Mouse (Mus musculus): ENCODE measurements around the gene Rad23a. TPM values are rescaled to one million over a fixed set of nuclear protein-coding genes. Genes with fewer than 3 reads are reported as not detected.

Gene Rad23a
- total and polyA plus RNA-seq, 3 experiments: 62.6 to 155 TPM; not detected in 1

- TF ChIP-seq USF2 (IDR thresholded peaks at IDR 0.05; ENCODE audit: borderline replicate concordance in 1 of 2, insufficient read depth in 1 of 2, low read depth in 1 of 2, low read length in 2 of 2) (0 out of 4 replicates have a peak, but pooled peaks of 1 of the 2 experiments have one; percentile 20), SMC3 (IDR thresholded peaks at IDR 0.05; ENCODE audit: low read depth, low read length) (peak; percentile 53), CHD2 (IDR thresholded peaks at IDR 0.05; ENCODE audit: low read length) (no peak), MAFK (IDR thresholded peaks at IDR 0.05; ENCODE audit: borderline replicate concordance, low read depth, low read length) (no peak), MAX (IDR thresholded peaks at IDR 0.05; ENCODE audit: low read length) (peak; percentile 76)
Measured at GRCm38 (mm10) chr8:84871376-84872308, 31.2 kb upstream of the Rad23a start, which contains the start of gene Syce2 (continued).

GRCm38 (mm10) chr8:84856864-84857441 lies 16.5 kb upstream of the Rad23a start, which contains the start of gene Farsa:
Farsa (plus strand) TSS chr8:84856989.
- H3K9me3 ChIP-seq (replicated peaks; ENCODE audit: insufficient read depth, low read length): no peaks in the 10 kb centered on the region
- peak; percentile 97 for DNase-seq (ENCODE audit: low read depth, low spot score)
- peak within 1 kb of the TSS; percentile 87 for H3K4me3 ChIP-seq (ENCODE audit: control insufficient read depth in 1 of 2, insufficient read depth in 1 of 2, low read depth in 2 of 2, low read length in 2 of 2)
- peaks cover 36% of the 10 kb centered on the region for H3K79me2 ChIP-seq (ENCODE audit: control insufficient read depth, insufficient read depth, low read length, poor library complexity)
- no peaks in the 10 kb centered on the region for H3K27me3 ChIP-seq (ENCODE audit: control insufficient read depth in 1 of 2, insufficient read depth in 2 of 2, low read length in 2 of 2)
- H3K4me1 ChIP-seq (ENCODE audit: control insufficient read depth in 1 of 2, insufficient read depth in 2 of 2, low read length in 2 of 2): peaks cover 5 to 8% of the 10 kb centered on the region in 2 experiments; a peak in 3 of 4 replicates
- H3K9ac ChIP-seq (ENCODE audit: control insufficient read depth, low read depth, low read length, poor library complexity, severe bottlenecking): peak within 1 kb of the TSS; percentile 87
- peaks cover 10 to 18% of the 10 kb centered on the region in 2 experiments for H3K36me3 ChIP-seq (ENCODE audit: control insufficient read depth in 1 of 2, insufficient read depth in 2 of 2, low read length in 2 of 2)
- peak within 1 kb of the TSS; percentile 74 for H3K27ac ChIP-seq (ENCODE audit: control insufficient read depth, low read depth, low read length)
- peak; percentile 96 for TF ChIP-seq ZMIZ1 (IDR thresholded peaks at IDR 0.05; ENCODE audit: low read depth, low read length)
- TF ChIP-seq GATA1 (IDR thresholded peaks at IDR 0.05; ENCODE audit: low read depth, low read length): peak; percentile 86
- no peak for TF ChIP-seq RAD21 (IDR thresholded peaks at IDR 0.05; ENCODE audit: low read depth, low read length)
- TF ChIP-seq ETS1 (IDR thresholded peaks at IDR 0.05; ENCODE audit: low read depth, low read length): peak; percentile 63; the same call in 1 of the 2 replicates
- TF ChIP-seq HCFC1 (IDR thresholded peaks at IDR 0.05; ENCODE audit: low read depth, low read length): peak; percentile 100
- peak; percentile 93 for TF ChIP-seq MAX (IDR thresholded peaks at IDR 0.05; ENCODE audit: low read length)
- TF ChIP-seq CHD1 (IDR thresholded peaks at IDR 0.05; ENCODE audit: low read depth, low read length): no peak; the same call in 1 of the 2 replicates
- TF ChIP-seq SMC3 (IDR thresholded peaks at IDR 0.05; ENCODE audit: low read depth, low read length): no peak
- peak in 1 of 2 experiments; percentile 62; a peak in 2 of 4 replicates for TF ChIP-seq EP300 (IDR thresholded peaks at IDR 0.05; ENCODE audit: low read depth in 1 of 2, low read length in 2 of 2)
- peak; percentile 40; the same call in 1 of the 2 replicates for TF ChIP-seq MEF2A (IDR thresholded peaks at IDR 0.05; ENCODE audit: extremely low read depth, insufficient replicate concordance, low read depth, low read length, poor library complexity, severe bottlenecking)
- peak; percentile 91 for TF ChIP-seq TBP (IDR thresholded peaks at IDR 0.05; ENCODE audit: low read depth, low read length)
- no peak for TF ChIP-seq E2F4 (IDR thresholded peaks at IDR 0.05; ENCODE audit: borderline replicate concordance, low read depth, low read length)
- 0 out of 2 replicates have a peak, but pooled peaks have one; percentile 30 for TF ChIP-seq GABPA (IDR thresholded peaks at IDR 0.05; ENCODE audit: low read depth, low read length)
- TF ChIP-seq KAT2A (conservative IDR thresholded peaks at IDR 0.05; ENCODE audit: low read depth, low read length): peak; percentile 94
- peak; percentile 65; the same call in 1 of the 2 replicates for TF ChIP-seq MAZ (IDR thresholded peaks at IDR 0.05; ENCODE audit: low read depth, low read length)
- peak; percentile 97 for TF ChIP-seq MYC (IDR thresholded peaks at IDR 0.05; ENCODE audit: low read depth, low read length)
- TF ChIP-seq BHLHE40 (IDR thresholded peaks at IDR 0.05; ENCODE audit: borderline replicate concordance, low read depth, low read length): peak; percentile 51; the same call in 1 of the 2 replicates
- peak; percentile 73 for TF ChIP-seq NRF1 (IDR thresholded peaks at IDR 0.05; ENCODE audit: insufficient read depth, low read depth, low read length, poor library complexity, severe bottlenecking)
- peak; percentile 89 for TF ChIP-seq POLR2AphosphoS5 (IDR thresholded peaks at IDR 0.05; ENCODE audit: borderline replicate concordance, low read depth, low read length)
- peak; percentile 97 for TF ChIP-seq RCOR1 (IDR thresholded peaks at IDR 0.05; ENCODE audit: low read depth, low read length)
- TF ChIP-seq POLR2AphosphoS2 (IDR thresholded peaks at IDR 0.05; ENCODE audit: low read length): peak; percentile 99
- no peak for TF ChIP-seq CTCF (IDR thresholded peaks at IDR 0.05 in 2 of 3, conservative IDR thresholded peaks at IDR 0.05 in 1 of 3; ENCODE audit: control insufficient read depth in 1 of 3, insufficient read depth in 1 of 3, low read depth in 2 of 3, low read length in 3 of 3, poor library complexity in 1 of 3, severe bottlenecking in 1 of 3)
- TF ChIP-seq TCF12 (IDR thresholded peaks at IDR 0.05; ENCODE audit: low read depth, low read length): peak; percentile 86
- peak; percentile 30; the same call in 1 of the 2 replicates for TF ChIP-seq ZKSCAN1 (IDR thresholded peaks at IDR 0.05; ENCODE audit: low read depth, low read length)
- peak; percentile 91 for TF ChIP-seq SIN3A (IDR thresholded peaks at IDR 0.05; ENCODE audit: low read length)
- peak; percentile 96 for TF ChIP-seq ELF1 (IDR thresholded peaks at IDR 0.05; ENCODE audit: low read depth, low read length)
- TF ChIP-seq MXI1 (IDR thresholded peaks at IDR 0.05; ENCODE audit: low read depth, low read length): peak; percentile 93
- peak; percentile 98 for TF ChIP-seq NELFE (IDR thresholded peaks at IDR 0.05; ENCODE audit: low read depth, low read length)
